Mouse (Mus musculus) kidney, adult 2 months (tissue): ENCODE results near the gene Hdhd5. TPM values are rescaled to one million over a fixed set of nuclear protein-coding genes. Genes with fewer than 3 reads are reported as not detected.

Source experiments
- DNase-seq: peaks from one replicate; pipeline ENCODE4 v3.0.0; 2021
- H3K27ac ChIP-seq: fragments of 200-500 bp; 2 replicates; pipeline ENCODE4 v1.5.1; 2012; ENCODE audit warnings: low read depth, low read length, control low read depth, inconsistent platforms; ENCODE audit not compliant: insufficient read depth
- H3K27me3 ChIP-seq: fragments of 200-500 bp; replicated peaks from 2 replicates; pipeline ENCODE4 v1.6.1; 2012; ENCODE audit warnings: mild to moderate bottlenecking, moderate library complexity, low read length, inconsistent platforms; ENCODE audit not compliant: control insufficient read depth, insufficient read depth
- H3K36me3 ChIP-seq: fragments of 200-500 bp; 2 replicates; pipeline ENCODE4 v1.6.1; 2012; ENCODE audit warnings: mild to moderate bottlenecking, moderate library complexity, low read length, inconsistent platforms; ENCODE audit not compliant: control insufficient read depth, insufficient read depth
- H3K4me1 ChIP-seq: fragments of 200-500 bp; 2 replicates; pipeline ENCODE4 v1.6.1; 2011; ENCODE audit warnings: low read length; ENCODE audit not compliant: control insufficient read depth, insufficient read depth
- H3K4me3 ChIP-seq: fragments of 200-500 bp; 2 replicates; pipeline ENCODE4 v1.5.1; 2011; ENCODE audit warnings: mild to moderate bottlenecking, low read depth, low read length, control low read depth; ENCODE audit not compliant: insufficient read depth
- CTCF ChIP-seq: fragments of 200-500 bp; conservative IDR thresholded peaks from 2 replicates; pipeline ENCODE4 v1.5.1; 2011; ENCODE audit warnings: low read depth, mild to moderate bottlenecking, control low read depth, low read length, moderate library complexity, mixed read lengths; ENCODE audit not compliant: insufficient read depth, insufficient read length
- POLR2A ChIP-seq: fragments of 200-500 bp; IDR thresholded peaks from one replicate; pipeline ENCODE4 v1.6.1; 2011; ENCODE audit warnings: low read depth, low read length, control low read depth
- WGBS: fragments of 180-500 bp; shearing (Covaris S2); methylation state at CpG from one replicate; pipeline ENCODE4 v1.1.7; 2018; 5-methylcytosine and 5-hydroxymethylcytosine counted together
- polyA plus RNA-seq: library from polyadenylated mRNA; depleted of rRNA; stranded (reverse); fragments of >200 nt; gene quantifications from 2 replicates; pipeline ENCODE4 v1.2.3, GENCODE M21; 2012

The Hdhd5 gene
- polyA plus RNA-seq, 1 experiment = 36.1 TPM

GRCm38 (mm10) chr6:120568257-120568656, 37.1 kb upstream of the Hdhd5 start:
- 87% methylated on average over 1 of the region's 1 CpGs for WGBS
- Histone ChIP-seq H3K4me1 (no peaks in the 10 kb centered on the region), H3K36me3 (no peaks in the 10 kb centered on the region), H3K27me3 (no peaks in the 10 kb centered on the region), H3K27ac (no peak overlapping the region), H3K4me3 (no peak overlapping the region)
- no peak for DNase-seq
- TF ChIP-seq POLR2A = no peak
- TF ChIP-seq CTCF = no peak

GRCm38 (mm10) chr6:120566911-120567909, 36.1 kb upstream of the Hdhd5 start:
- Histone ChIP-seq H3K27me3 (no peaks in the 10 kb centered on the region), H3K4me1 (no peaks in the 10 kb centered on the region), H3K36me3 (no peaks in the 10 kb centered on the region), H3K27ac (no peak overlapping the region), H3K4me3 (no peak overlapping the region)
- DNase-seq = peak; percentile 31
- TF ChIP-seq POLR2A = no peak
- TF ChIP-seq CTCF = no peak
- WGBS = 69% methylated on average over 18 of the region's 18 CpGs

GRCm38 (mm10) chr6:120556641-120557040, 25.5 kb upstream of the Hdhd5 start:
- no peaks in the 10 kb centered on the region for H3K27me3 ChIP-seq
- no peak for DNase-seq
- 91% methylated on average over 8 of the region's 8 CpGs for WGBS
- TF ChIP-seq POLR2A = no peak
- no peak for TF ChIP-seq CTCF
- H3K4me1 ChIP-seq = no peaks in the 10 kb centered on the region
- no peaks in the 10 kb centered on the region for H3K36me3 ChIP-seq
- no peak overlapping the region for H3K4me3 ChIP-seq
- no peak overlapping the region for H3K27ac ChIP-seq

GRCm38 (mm10) chr6:120555983-120556567, 25.0 kb upstream of the Hdhd5 start:
- TF ChIP-seq POLR2A = no peak
- TF ChIP-seq CTCF = no peak
- no peaks in the 10 kb centered on the region for H3K36me3 ChIP-seq
- no peaks in the 10 kb centered on the region for H3K4me1 ChIP-seq
- 89% methylated on average over 6 of the region's 6 CpGs for WGBS
- H3K27ac ChIP-seq = no peak overlapping the region
- H3K27me3 ChIP-seq = no peaks in the 10 kb centered on the region
- no peak overlapping the region for H3K4me3 ChIP-seq
- DNase-seq = no peak

GRCm38 (mm10) chr6:120555152-120555551, 24.0 kb upstream of the Hdhd5 start:
- Histone ChIP-seq H3K4me1 (no peaks in the 10 kb centered on the region), H3K36me3 (no peaks in the 10 kb centered on the region), H3K27me3 (no peaks in the 10 kb centered on the region), H3K4me3 (no peak overlapping the region), H3K27ac (no peak overlapping the region)
- DNase-seq = no peak
- WGBS = 72% methylated on average over 1 of the region's 1 CpGs
- TF ChIP-seq POLR2A = no peak
- no peak for TF ChIP-seq CTCF

GRCm38 (mm10) chr6:120550173-120550572, 19.1 kb upstream of the Hdhd5 start:
- Histone ChIP-seq H3K27me3 (no peaks in the 10 kb centered on the region), H3K4me1 (no peaks in the 10 kb centered on the region), H3K4me3 (no peak overlapping the region), H3K36me3 (no peaks in the 10 kb centered on the region), H3K27ac (no peak overlapping the region)
- WGBS = 74% methylated on average over 2 of the region's 2 CpGs
- no peak for DNase-seq
- no peak for TF ChIP-seq CTCF
- TF ChIP-seq POLR2A = no peak

GRCm38 (mm10) chr6:120548581-120548980, 17.5 kb upstream of the Hdhd5 start:
- H3K27ac ChIP-seq = no peak overlapping the region
- 95% methylated on average over 3 of the region's 3 CpGs for WGBS
- H3K36me3 ChIP-seq = no peaks in the 10 kb centered on the region
- H3K27me3 ChIP-seq = no peaks in the 10 kb centered on the region
- H3K4me3 ChIP-seq = no peak overlapping the region
- H3K4me1 ChIP-seq = no peaks in the 10 kb centered on the region
- TF ChIP-seq POLR2A = no peak
- TF ChIP-seq CTCF = no peak
- DNase-seq = no peak
